Mouse (Mus musculus): Measurements from ENCODE around the gene Nit2. TPM values are rescaled to one million over a fixed set of nuclear protein-coding genes. Genes with fewer than 3 reads are reported as not detected.

Gene Nit2
- polyA plus RNA-seq, 1 experiment: 9.8 TPM

GRCm38 (mm10) chr16:57190390-57190789 is 23.2 kb upstream of the Nit2 start:
- peaks cover 51% of the 10 kb centered on the region for H3K36me3 ChIP-seq (ENCODE audit: control insufficient read depth, insufficient read depth, low read length)
- no peak overlapping the region for H3K4me3 ChIP-seq (ENCODE audit: low read depth, low read length)
- WGBS: 85% methylated on average over 8 of the region's 8 CpGs
- TF ChIP-seq POLR2A (IDR thresholded peaks at IDR 0.05; ENCODE audit: low read depth, low read length) (no peak), CTCF (IDR thresholded peaks at IDR 0.05; ENCODE audit: extremely low read depth, insufficient read length, insufficient replicate concordance, low read depth, low read length) (no peak)
- no peak overlapping the region for H3K27ac ChIP-seq (ENCODE audit: insufficient read depth, low read depth, low read length)
- no peaks in the 10 kb centered on the region for H3K4me1 ChIP-seq (ENCODE audit: control insufficient read depth, insufficient read depth, insufficient read length, low read length)
- H3K27me3 ChIP-seq (ENCODE audit: control insufficient read depth, insufficient read depth, low read length): no peaks in the 10 kb centered on the region

GRCm38 (mm10) chr16:57189493-57189892 is 22.4 kb upstream of the Nit2 start:
- H3K27ac ChIP-seq (ENCODE audit: insufficient read depth, low read depth, low read length): no peak overlapping the region
- TF ChIP-seq CTCF (IDR thresholded peaks at IDR 0.05; ENCODE audit: extremely low read depth, insufficient read length, insufficient replicate concordance, low read depth, low read length): no peak
- no peak for TF ChIP-seq POLR2A (IDR thresholded peaks at IDR 0.05; ENCODE audit: low read depth, low read length)
- H3K4me1 ChIP-seq (ENCODE audit: control insufficient read depth, insufficient read depth, insufficient read length, low read length): no peaks in the 10 kb centered on the region
- 76% methylated on average over 2 of the region's 2 CpGs for WGBS
- no peaks in the 10 kb centered on the region for H3K27me3 ChIP-seq (ENCODE audit: control insufficient read depth, insufficient read depth, low read length)
- peaks cover 51% of the 10 kb centered on the region for H3K36me3 ChIP-seq (ENCODE audit: control insufficient read depth, insufficient read depth, low read length)
- no peak overlapping the region for H3K4me3 ChIP-seq (ENCODE audit: low read depth, low read length)

DNA sequence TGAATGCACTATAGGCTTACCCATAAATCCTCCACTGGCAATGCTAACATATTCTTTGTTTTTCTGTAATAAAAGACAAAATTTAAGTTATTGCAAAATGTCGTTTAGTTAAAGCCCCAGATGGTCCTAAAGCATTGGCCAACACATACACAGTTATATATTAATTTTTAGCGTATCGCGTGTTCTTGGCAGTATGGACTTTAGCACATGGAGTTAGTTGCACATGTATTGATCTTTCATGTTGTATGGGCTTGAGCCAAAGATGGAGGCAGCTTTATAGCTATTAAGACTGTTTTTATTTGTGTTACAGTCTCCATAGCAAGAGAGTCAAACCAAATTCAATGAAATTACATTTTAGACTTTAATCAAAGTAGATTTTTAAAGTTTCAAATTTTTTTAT is 19.5 kb upstream of the Nit2 start:
- 55% methylated on average over 4 of the region's 4 CpGs for WGBS
- H3K27me3 ChIP-seq (ENCODE audit: control insufficient read depth, insufficient read depth, low read length): no peaks in the 10 kb centered on the region
- H3K4me3 ChIP-seq (ENCODE audit: low read depth, low read length): no peak overlapping the region
- TF ChIP-seq POLR2A (IDR thresholded peaks at IDR 0.05; ENCODE audit: low read depth, low read length): no peak
- TF ChIP-seq CTCF (IDR thresholded peaks at IDR 0.05; ENCODE audit: extremely low read depth, insufficient read length, insufficient replicate concordance, low read depth, low read length): no peak
- no peaks in the 10 kb centered on the region for H3K4me1 ChIP-seq (ENCODE audit: control insufficient read depth, insufficient read depth, insufficient read length, low read length)
- H3K36me3 ChIP-seq (ENCODE audit: control insufficient read depth, insufficient read depth, low read length): peaks cover 50% of the 10 kb centered on the region
- no peak overlapping the region for H3K27ac ChIP-seq (ENCODE audit: insufficient read depth, low read depth, low read length)

GRCm38 (mm10) chr16:57182037-57182436 is 14.9 kb upstream of the Nit2 start:
- peaks cover 45% of the 10 kb centered on the region for H3K36me3 ChIP-seq (ENCODE audit: control insufficient read depth, insufficient read depth, low read length)
- H3K27ac ChIP-seq (ENCODE audit: insufficient read depth, low read depth, low read length): no peak overlapping the region
- no peak overlapping the region for H3K4me3 ChIP-seq (ENCODE audit: low read depth, low read length)
- no peaks in the 10 kb centered on the region for H3K27me3 ChIP-seq (ENCODE audit: control insufficient read depth, insufficient read depth, low read length)
- 74% methylated on average over 5 of the region's 5 CpGs for WGBS
- H3K4me1 ChIP-seq (ENCODE audit: control insufficient read depth, insufficient read depth, insufficient read length, low read length): no peaks in the 10 kb centered on the region
- TF ChIP-seq CTCF (IDR thresholded peaks at IDR 0.05; ENCODE audit: extremely low read depth, insufficient read length, insufficient replicate concordance, low read depth, low read length) (no peak), POLR2A (IDR thresholded peaks at IDR 0.05; ENCODE audit: low read depth, low read length) (no peak)

DNA sequence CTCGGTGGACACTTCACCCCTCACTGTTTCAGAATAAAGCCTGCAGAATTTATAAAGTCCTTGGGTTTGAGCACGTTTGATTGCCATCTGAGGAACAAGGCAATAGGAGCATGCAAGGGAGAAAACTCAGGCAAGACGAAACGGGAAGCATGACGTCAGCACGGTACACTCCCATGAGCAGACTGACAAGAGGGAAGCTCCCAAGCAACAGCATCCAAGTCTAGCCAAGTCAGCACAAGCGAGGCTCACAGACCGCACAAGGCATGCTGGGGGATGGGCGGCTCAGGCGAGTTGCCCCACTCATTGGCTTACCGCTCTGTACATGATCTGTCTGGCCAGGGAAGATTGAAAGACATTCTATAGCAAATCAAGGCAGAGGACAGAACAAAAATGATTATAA is 14.0 kb upstream of the Nit2 start:
- no peak overlapping the region for H3K4me3 ChIP-seq (ENCODE audit: low read depth, low read length)
- TF ChIP-seq CTCF (IDR thresholded peaks at IDR 0.05; ENCODE audit: extremely low read depth, insufficient read length, insufficient replicate concordance, low read depth, low read length) (no peak), POLR2A (IDR thresholded peaks at IDR 0.05; ENCODE audit: low read depth, low read length) (no peak)
- H3K36me3 ChIP-seq (ENCODE audit: control insufficient read depth, insufficient read depth, low read length): peaks cover 44% of the 10 kb centered on the region
- H3K27ac ChIP-seq (ENCODE audit: insufficient read depth, low read depth, low read length): no peak overlapping the region
- WGBS: 88% methylated on average over 11 of the region's 11 CpGs
- H3K4me1 ChIP-seq (ENCODE audit: control insufficient read depth, insufficient read depth, insufficient read length, low read length): no peaks in the 10 kb centered on the region
- H3K27me3 ChIP-seq (ENCODE audit: control insufficient read depth, insufficient read depth, low read length): no peaks in the 10 kb centered on the region

DNA sequence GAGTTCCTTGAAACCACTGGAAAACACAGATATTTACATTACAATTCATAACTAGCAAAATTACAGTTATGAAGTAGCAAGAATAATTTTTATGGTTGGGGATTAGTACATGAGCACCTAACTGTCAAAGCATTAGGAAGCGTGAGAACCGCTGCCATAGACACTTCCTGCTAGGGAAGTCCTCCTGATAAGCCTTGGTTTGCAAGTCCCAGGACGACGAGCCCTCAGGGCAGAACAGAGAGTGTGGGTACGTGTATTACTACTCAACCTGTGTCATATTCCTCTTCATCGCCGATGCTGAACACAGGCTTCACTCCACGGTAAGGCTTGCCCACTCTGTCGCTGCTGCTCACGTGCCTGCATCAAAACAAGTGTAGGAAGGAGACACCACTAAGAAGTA is 10.5 kb upstream of the Nit2 start:
- H3K27ac ChIP-seq (ENCODE audit: insufficient read depth, low read depth, low read length): no peak overlapping the region
- peaks cover 36% of the 10 kb centered on the region for H3K36me3 ChIP-seq (ENCODE audit: control insufficient read depth, insufficient read depth, low read length)
- TF ChIP-seq CTCF (IDR thresholded peaks at IDR 0.05; ENCODE audit: extremely low read depth, insufficient read length, insufficient replicate concordance, low read depth, low read length) (no peak), POLR2A (IDR thresholded peaks at IDR 0.05; ENCODE audit: low read depth, low read length) (no peak)
- 85% methylated on average over 10 of the region's 10 CpGs for WGBS
- H3K27me3 ChIP-seq (ENCODE audit: control insufficient read depth, insufficient read depth, low read length): no peaks in the 10 kb centered on the region
- H3K4me3 ChIP-seq (ENCODE audit: low read depth, low read length): no peak overlapping the region
- no peaks in the 10 kb centered on the region for H3K4me1 ChIP-seq (ENCODE audit: control insufficient read depth, insufficient read depth, insufficient read length, low read length)

DNA sequence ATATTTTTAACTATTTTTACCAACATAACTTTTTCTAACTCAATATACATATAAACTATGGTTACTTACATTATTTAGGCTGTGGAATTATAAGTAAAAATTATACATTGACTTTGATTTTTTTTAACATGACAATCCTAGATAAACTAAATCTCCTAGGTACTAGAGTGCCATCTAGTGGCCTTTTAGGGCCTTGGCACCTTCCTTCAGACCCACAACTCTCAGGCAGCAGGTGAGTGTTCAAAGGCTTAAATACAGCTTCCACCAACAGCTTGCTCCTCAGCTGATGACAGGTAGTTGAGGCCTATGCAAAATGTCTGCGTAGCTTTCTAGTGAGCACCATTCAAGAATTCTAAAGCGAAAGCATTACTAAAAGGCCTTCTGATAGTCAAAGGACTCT is 10.1 kb upstream of the Nit2 start:
- Histone ChIP-seq H3K27ac (ENCODE audit: insufficient read depth, low read depth, low read length) (no peak overlapping the region), H3K36me3 (ENCODE audit: control insufficient read depth, insufficient read depth, low read length) (peaks cover 35% of the 10 kb centered on the region), H3K27me3 (ENCODE audit: control insufficient read depth, insufficient read depth, low read length) (no peaks in the 10 kb centered on the region), H3K4me3 (ENCODE audit: low read depth, low read length) (no peak overlapping the region), H3K4me1 (ENCODE audit: control insufficient read depth, insufficient read depth, insufficient read length, low read length) (no peaks in the 10 kb centered on the region)
- TF ChIP-seq POLR2A (IDR thresholded peaks at IDR 0.05; ENCODE audit: low read depth, low read length) (no peak), CTCF (IDR thresholded peaks at IDR 0.05; ENCODE audit: extremely low read depth, insufficient read length, insufficient replicate concordance, low read depth, low read length) (peak; percentile 44; the same call in 1 of the 2 replicates)
- 67% methylated on average over 2 of the region's 2 CpGs for WGBS

DNA sequence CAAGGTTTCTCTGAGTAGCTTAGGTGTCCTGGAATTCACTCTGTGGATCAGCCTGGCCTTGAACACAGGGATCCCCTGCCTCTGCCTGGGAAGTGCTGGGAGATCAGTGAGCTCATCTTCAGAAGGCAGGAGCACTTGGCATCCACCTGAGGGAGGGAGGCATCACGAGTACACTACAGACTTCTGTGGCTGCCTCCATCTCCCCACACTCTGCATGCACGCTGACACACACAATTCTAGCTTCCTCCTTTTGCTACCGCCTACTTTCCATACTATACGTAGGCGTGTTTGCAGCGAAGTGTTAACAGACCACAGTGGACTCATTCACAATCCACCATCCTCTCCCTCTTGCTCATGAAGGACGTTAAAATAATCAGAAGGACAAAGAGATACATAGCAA is 9.1 kb upstream of the Nit2 start:
- Histone ChIP-seq H3K27me3 (ENCODE audit: control insufficient read depth, insufficient read depth, low read length) (no peaks in the 10 kb centered on the region), H3K4me3 (ENCODE audit: low read depth, low read length) (no peak overlapping the region), H3K36me3 (ENCODE audit: control insufficient read depth, insufficient read depth, low read length) (peaks cover 35% of the 10 kb centered on the region), H3K4me1 (ENCODE audit: control insufficient read depth, insufficient read depth, insufficient read length, low read length) (no peaks in the 10 kb centered on the region), H3K27ac (ENCODE audit: insufficient read depth, low read depth, low read length) (no peak overlapping the region)
- WGBS: 88% methylated on average over 7 of the region's 7 CpGs
- TF ChIP-seq POLR2A (IDR thresholded peaks at IDR 0.05; ENCODE audit: low read depth, low read length) (no peak), CTCF (IDR thresholded peaks at IDR 0.05; ENCODE audit: extremely low read depth, insufficient read length, insufficient replicate concordance, low read depth, low read length) (no peak)
